Mouse (Mus musculus): ENCODE data around the gene Zfp53. TPM values are rescaled to one million over a fixed set of nuclear protein-coding genes. Genes with fewer than 3 reads are reported as not detected.
A peak's percentile ranks its signal among the peaks of the same experiment; 100 is the strongest.
"Not testable (repeated sequence)": the region's sequence is repeated elsewhere in the genome, so short reads cannot be mapped to it uniquely, and the experiment has no call there.

Gene Zfp53
- polyA plus RNA-seq (2016; fragmentation: Nextera tagmentation; extraction: Ambion mirVana): 9.7 and 11.3 TPM in 2 replicates

- Histone ChIP-seq H3K27ac (peak within 1 kb of the TSS; percentile 86), H3K9me3 (no peaks in the 10 kb centered on the region), H3K4me3 (peak within 1 kb of the TSS; percentile 66), H3K4me1 (peaks cover 17% of the 10 kb centered on the region), H3K27me3 (ENCODE audit: poor library complexity, severe bottlenecking) (no peaks in the 10 kb centered on the region), H3K36me3 (replicated peaks) (peaks cover 14% of the 10 kb centered on the region)
- 2% methylated on average over 34 of the region's 34 CpGs for WGBS
- peak; percentile 83 for DNase-seq (ENCODE audit: extremely low spot score, low spot score)
These were observed at the start of gene Zfp53 for GRCm38 (mm10) chr17:21488760-21489499. Zfp53 (plus strand) TSS chr17:21488998.

DNA sequence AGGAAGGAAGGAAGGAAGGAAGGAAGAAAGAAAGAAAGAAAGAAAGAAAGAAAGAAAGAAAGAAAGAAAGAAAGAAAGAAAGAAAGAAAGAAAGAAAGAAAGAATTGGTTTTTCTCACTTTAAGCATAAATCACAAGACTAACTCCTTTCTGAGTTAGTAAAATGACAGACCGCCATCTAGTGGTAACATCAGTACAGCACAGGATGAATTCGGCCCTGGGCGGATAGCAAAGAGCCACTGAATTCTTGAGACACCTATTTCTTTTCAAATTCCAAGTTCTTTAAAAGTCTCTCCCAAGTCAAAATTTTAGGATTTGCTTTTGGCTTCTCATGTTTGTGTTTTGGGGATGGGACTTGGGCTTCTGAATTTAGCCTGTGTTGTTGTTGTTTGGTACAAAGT, 39.1 kb upstream of the Zfp53 start:
- Histone ChIP-seq H3K27ac (peak overlapping the region; percentile 84), H3K36me3 (replicated peaks) (peaks cover 6% of the 10 kb centered on the region), H3K4me1 (peaks cover 8% of the 10 kb centered on the region), H3K27me3 (ENCODE audit: poor library complexity, severe bottlenecking) (no peaks in the 10 kb centered on the region), H3K4me3 (peak overlapping the region; percentile 66), H3K9me3 (no peaks in the 10 kb centered on the region)
- 0% methylated on average over 3 of the region's 3 CpGs for WGBS
- DNase-seq (ENCODE audit: extremely low spot score, low spot score): peak; percentile 55

DNA sequence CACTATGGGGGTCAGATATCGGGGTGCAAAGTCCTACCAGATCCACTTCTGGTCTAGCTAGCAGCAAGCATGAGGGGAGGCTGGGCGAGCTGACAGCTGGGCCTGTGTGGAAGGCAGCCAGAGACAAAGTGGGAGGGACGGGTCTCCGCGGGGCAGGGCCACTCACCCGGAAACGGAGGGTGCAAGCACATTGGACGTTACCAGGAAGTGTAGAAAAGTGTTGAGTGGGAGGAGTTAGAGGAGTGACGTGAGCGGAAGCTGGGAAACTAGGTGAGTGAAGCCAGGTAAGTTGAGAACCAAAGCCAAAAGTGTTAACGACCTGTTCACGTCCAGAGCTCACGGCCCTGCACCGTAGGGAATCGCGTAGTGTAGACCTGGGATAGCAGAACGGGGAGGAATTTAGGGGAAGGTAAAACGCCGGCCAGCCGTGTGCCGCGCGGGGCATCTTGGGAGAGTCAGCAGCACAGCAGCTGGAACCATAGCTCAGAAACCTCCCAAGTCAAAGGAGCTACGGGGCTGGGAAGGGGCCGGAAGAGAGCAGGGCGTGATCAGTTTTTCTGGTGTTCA, 38.6 kb upstream of the Zfp53 start, which contains the start of gene Zfp51:
Gene Zfp51 (plus strand): TSS at position 237 of the 567 bp plus-strand sequence.
- no peaks in the 10 kb centered on the region for H3K9me3 ChIP-seq
- H3K27me3 ChIP-seq (ENCODE audit: poor library complexity, severe bottlenecking): no peaks in the 10 kb centered on the region
- H3K36me3 ChIP-seq (replicated peaks): peaks cover 6% of the 10 kb centered on the region
- peak; percentile 86 for DNase-seq (ENCODE audit: extremely low spot score, low spot score)
- H3K27ac ChIP-seq: peak within 1 kb of the TSS; percentile 84
- H3K4me3 ChIP-seq: peak within 1 kb of the TSS; percentile 66
- WGBS: under 1% methylated on average over 26 of the region's 26 CpGs
- H3K4me1 ChIP-seq: peaks cover 8% of the 10 kb centered on the region

DNA sequence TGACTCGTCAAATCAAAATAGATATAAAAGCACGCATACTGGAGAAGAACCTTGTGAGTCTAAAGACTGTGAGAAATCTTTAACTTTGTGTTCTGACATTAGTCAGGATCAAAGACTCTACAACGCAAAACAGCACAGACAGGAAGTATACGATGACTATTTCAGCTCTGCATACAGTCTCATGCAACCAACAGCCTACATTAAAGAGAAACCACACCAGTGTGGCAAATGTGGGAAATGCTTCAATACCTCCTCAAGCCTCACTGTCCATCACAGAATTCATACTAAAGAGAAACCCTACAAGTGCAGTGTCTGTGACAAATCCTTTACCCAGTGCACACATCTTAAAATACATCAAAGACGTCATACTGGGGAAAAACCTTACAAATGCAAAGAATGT, 25.2 kb upstream of the Zfp53 start:
- no peaks in the 10 kb centered on the region for H3K4me1 ChIP-seq
- H3K27me3 ChIP-seq (ENCODE audit: poor library complexity, severe bottlenecking): no peaks in the 10 kb centered on the region
- DNase-seq (ENCODE audit: extremely low spot score, low spot score): no peak
- H3K9me3 ChIP-seq: no peaks in the 10 kb centered on the region
- H3K27ac ChIP-seq: no peak overlapping the region
- no peak overlapping the region for H3K4me3 ChIP-seq
- H3K36me3 ChIP-seq (replicated peaks): peaks cover 70% of the 10 kb centered on the region
- 93% methylated on average over 5 of the region's 5 CpGs for WGBS

DNA sequence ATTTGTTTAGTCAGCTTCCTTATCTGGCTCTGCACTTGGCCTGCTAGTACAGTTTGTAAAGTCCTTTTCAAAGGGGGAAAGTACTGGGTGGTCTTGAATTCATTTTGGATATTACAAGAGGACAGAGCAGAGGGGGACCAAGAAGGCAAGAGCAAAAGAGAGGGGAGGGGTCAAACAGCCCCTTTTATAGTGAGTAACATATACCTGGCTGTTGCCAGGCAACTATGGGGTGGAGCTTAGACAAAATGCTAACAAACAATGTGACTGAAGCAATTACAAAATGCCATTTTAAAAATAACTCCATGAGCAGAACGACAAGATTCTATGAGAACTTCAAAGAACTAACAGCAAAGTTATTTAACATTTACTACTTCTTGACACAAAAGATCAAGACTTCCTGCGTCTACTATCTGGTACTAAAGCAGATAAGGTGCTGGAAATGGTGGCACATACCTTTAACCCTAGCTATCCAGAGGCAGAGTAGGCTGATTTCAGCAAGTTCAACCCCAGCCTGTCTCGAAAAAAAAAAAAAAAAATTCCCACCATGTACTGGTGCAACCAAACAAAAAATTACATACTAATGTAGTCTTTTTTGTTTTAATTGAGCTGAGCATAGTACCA, 16.7 kb upstream of the Zfp53 start:
- Histone ChIP-seq H3K27me3 (ENCODE audit: poor library complexity, severe bottlenecking) (no peaks in the 10 kb centered on the region), H3K27ac (no peak overlapping the region), H3K4me3 (no peak overlapping the region), H3K36me3 (replicated peaks) (no peaks in the 10 kb centered on the region), H3K9me3 (no peaks in the 10 kb centered on the region), H3K4me1 (peaks cover 19% of the 10 kb centered on the region)
- 76% methylated on average over 3 of the region's 3 CpGs for WGBS
- DNase-seq (ENCODE audit: extremely low spot score, low spot score): no peak

DNA sequence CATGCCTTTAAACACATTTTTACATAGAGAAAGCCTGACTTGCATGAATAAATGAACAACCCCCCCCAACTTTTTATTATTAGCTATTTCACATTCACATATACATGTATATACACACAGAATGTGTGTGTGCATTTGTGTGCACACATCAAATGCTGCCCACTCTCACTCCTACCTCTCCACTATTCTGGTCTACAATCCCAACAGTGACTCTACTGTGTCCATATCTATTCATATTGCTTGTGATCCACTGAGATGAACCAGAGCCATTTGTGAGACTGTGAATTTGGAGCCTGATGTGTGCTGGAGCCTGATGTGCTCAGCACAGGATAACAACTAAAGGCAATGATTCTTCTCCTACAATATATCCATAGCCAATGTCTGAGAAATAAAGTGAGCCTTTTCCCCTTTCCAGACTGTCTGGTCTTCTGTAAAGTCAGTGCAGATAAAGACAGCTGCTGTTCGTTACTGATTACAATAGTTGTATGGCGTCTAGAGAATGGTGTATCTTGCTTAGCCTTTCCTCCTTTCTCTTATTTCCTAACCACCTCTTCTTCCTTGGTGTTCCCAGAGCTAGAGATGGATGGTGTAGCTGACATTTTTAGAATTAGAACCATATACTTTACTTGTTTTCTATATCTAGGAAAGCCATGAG, 16.0 kb upstream of the Zfp53 start:
- 78% methylated on average over 2 of the region's 2 CpGs for WGBS
- no peak for DNase-seq (ENCODE audit: extremely low spot score, low spot score)
- H3K4me1 ChIP-seq: peaks cover 19% of the 10 kb centered on the region
- no peak overlapping the region for H3K27ac ChIP-seq
- H3K36me3 ChIP-seq (replicated peaks): no peaks in the 10 kb centered on the region
- H3K9me3 ChIP-seq: no peaks in the 10 kb centered on the region
- H3K27me3 ChIP-seq (ENCODE audit: poor library complexity, severe bottlenecking): no peaks in the 10 kb centered on the region
- no peak overlapping the region for H3K4me3 ChIP-seq

DNA sequence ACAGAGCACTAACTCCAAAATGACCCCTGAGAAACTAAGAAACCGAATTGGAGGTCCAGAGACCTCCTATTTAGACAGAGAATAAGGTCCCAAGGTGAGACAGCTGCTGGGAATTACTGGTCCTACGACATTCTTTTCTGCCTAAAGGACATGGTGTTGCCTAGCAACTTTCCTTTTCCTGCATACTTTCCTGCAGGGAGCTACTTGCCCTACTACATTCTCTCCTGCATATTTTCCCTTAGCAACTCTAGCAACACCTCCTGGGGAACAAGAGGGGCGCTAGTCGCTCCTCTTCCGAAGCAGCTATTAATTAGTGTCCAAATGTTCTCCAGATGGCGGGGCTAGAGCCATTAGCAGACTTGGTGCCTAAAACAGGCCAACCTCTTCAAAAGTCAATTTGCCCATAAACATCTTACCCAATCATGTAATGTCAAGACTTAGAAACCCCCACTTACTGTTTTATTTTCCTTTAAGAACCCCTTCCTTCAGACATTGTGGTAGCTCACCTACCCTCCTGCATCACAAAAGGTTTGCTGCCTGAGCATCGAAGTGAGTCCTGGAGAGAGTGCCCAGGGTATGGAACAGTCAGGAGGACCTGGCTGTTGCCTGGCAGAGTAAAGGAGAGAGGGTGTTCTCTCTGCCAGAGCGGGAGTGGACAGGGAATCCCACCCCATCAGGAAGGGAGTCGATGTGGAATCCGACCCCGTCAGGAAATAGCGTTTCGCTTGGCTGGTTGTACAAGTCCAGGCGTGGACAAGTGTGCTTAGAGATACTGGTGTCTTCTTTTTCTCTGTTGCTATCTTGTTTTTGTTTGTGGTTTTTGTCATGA, 15.2 kb upstream of the Zfp53 start:
- Histone ChIP-seq H3K4me1 (peaks cover 19% of the 10 kb centered on the region), H3K4me3 (no peak overlapping the region), H3K36me3 (replicated peaks) (no peaks in the 10 kb centered on the region), H3K9me3 (no peaks in the 10 kb centered on the region), H3K27ac (peak overlapping the region; percentile 63; the same call in 1 of the 2 replicates), H3K27me3 (ENCODE audit: poor library complexity, severe bottlenecking) (no peaks in the 10 kb centered on the region)
- DNase-seq (ENCODE audit: extremely low spot score, low spot score): peak; percentile 26
- WGBS: 38% methylated on average over 14 of the region's 14 CpGs

DNA sequence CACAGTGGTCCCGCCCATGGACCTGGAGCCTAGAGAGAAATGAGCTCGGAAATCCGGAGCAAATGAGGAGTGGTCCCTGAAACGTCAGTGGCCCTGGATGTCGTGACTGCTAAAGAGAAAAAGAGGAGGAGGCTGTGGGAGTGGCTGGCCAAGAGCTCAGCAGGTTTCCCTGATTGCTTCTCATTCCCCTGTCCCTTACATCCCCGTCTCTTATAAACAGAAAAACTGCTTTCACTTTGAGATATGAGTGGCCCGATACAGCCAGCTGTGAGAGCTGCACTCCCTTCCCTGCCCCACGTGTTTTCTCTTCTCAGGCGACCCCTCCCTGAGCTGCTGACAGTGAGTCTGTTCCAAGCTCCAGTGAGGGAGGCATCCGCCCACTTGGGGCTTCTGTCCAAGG, 14.1 kb upstream of the Zfp53 start:
- not testable (repeated sequence) for H3K27me3 ChIP-seq (ENCODE audit: poor library complexity, severe bottlenecking); H3K27ac ChIP-seq; H3K36me3 ChIP-seq (replicated peaks); H3K4me3 ChIP-seq; H3K9me3 ChIP-seq; DNase-seq (ENCODE audit: extremely low spot score, low spot score)
- WGBS: 28% methylated on average over 10 of the region's 10 CpGs
- H3K4me1 ChIP-seq: peaks cover 19% of the 10 kb centered on the region

GRCm38 (mm10) chr17:21475290-21475689, 13.5 kb upstream of the Zfp53 start:
- H3K27me3 ChIP-seq (ENCODE audit: poor library complexity, severe bottlenecking); H3K27ac ChIP-seq; DNase-seq (ENCODE audit: extremely low spot score, low spot score); H3K36me3 ChIP-seq (replicated peaks); H3K9me3 ChIP-seq; H3K4me3 ChIP-seq: not testable (repeated sequence)
- H3K4me1 ChIP-seq: peaks cover 19% of the 10 kb centered on the region
- 86% methylated on average over 1 of the region's 1 CpGs for WGBS

- not testable (repeated sequence) for H3K9me3 ChIP-seq; DNase-seq (ENCODE audit: extremely low spot score, low spot score); H3K4me3 ChIP-seq; H3K36me3 ChIP-seq (replicated peaks); H3K27me3 ChIP-seq (ENCODE audit: poor library complexity, severe bottlenecking); H3K27ac ChIP-seq
- WGBS: 91% methylated on average over 5 of the region's 9 CpGs
- peaks cover 19% of the 10 kb centered on the region for H3K4me1 ChIP-seq
These were observed 12.4 kb upstream of the Zfp53 start for GRCm38 (mm10) chr17:21476351-21476750.

- not testable (repeated sequence) for DNase-seq (ENCODE audit: extremely low spot score, low spot score); H3K4me1 ChIP-seq; H3K9me3 ChIP-seq; H3K4me3 ChIP-seq; H3K27me3 ChIP-seq (ENCODE audit: poor library complexity, severe bottlenecking); H3K36me3 ChIP-seq (replicated peaks); H3K27ac ChIP-seq
- whole genome bisulfite sequencing: 85% methylated on average over 10 of the region's 10 CpGs
These were observed 10.6 kb upstream of the Zfp53 start for GRCm38 (mm10) chr17:21478103-21478777.

Measured in forebrain, embryonic 10.5 days (tissue).